Mouse (Mus musculus) neural tube, embryonic 10.5 days (tissue): ENCODE measurements around the gene Safb.

Experiments
- DNase-seq: peaks from one replicate; pipeline ENCODE4 v3.0.0-alpha.2; 2017; ENCODE audit warnings: low spot score; ENCODE audit errors: extremely low spot score

Gene Safb

GRCm38 (mm10) chr17:56560131-56560530 is 24.5 kb upstream of the Safb start:
- no peak for DNase-seq

DNA sequence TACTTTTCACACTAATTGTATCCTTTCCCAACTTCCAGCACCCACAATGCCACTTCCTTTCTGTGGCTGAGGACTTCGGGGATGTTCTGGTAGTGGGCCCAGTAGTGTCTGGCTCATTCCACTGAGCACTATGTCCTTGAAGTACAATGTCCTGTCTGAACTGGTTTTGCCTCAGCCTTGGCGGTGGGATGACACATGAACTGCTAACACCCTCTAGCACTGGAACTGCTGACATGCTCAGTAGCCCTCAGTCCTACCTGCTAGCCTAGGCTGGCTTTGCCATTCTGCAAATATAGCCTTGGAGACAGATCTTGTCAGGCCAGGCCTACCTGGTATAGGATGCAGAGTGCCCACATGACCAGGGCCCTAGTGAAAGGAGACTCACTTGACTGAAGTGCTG is 22.8 kb upstream of the Safb start:
- DNase-seq = no peak

- DNase-seq = no peak
These were observed 18.3 kb upstream of the Safb start for GRCm38 (mm10) chr17:56566293-56566692.

DNA sequence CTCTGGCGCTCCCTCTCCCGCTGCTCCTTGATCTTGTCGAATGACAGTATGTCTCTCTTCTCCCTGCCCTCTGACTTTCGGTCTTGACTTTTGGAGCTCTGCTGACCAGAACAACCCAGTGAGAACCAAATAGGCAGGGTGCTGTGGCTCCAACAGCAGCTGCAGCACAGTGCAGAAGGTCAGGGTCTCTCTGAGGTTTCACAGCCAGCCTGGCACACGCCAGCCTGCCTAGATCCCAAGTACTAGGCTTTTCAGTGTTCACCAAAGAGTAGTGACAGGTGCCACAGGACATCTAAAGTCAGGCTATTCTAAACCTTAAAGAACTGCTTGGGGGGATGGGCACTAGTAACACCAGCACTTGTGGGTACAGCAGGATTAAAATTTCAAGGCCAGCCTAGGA is 17.7 kb upstream of the Safb start:
- DNase-seq = no peak

- DNase-seq = no peak
These were observed 17.3 kb upstream of the Safb start for GRCm38 (mm10) chr17:56567370-56567769.

DNA sequence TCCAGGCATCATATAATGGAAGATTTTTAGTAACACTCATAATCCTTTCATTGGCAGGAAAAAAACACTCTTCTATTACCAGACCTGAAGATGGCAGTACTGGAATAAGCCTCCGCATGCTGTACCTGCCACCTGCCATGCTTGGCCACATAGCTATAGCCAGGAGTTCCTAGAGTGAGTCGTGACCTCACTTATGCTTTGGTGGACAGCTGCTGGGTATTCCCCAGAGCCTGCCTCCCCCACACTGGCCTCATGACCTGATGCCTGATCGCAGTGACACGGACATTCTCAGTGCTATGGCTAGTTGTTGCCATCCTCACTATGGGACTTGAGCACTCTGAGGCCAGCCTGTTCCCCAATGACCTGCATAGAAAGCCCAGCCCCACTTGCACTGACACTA is 14.3 kb upstream of the Safb start:
- DNase-seq = no peak

GRCm38 (mm10) chr17:56572154-56572553 is 12.5 kb upstream of the Safb start:
- DNase-seq = no peak

- no peak for DNase-seq
These were observed 11.7 kb upstream of the Safb start for GRCm38 (mm10) chr17:56572939-56573338.

DNA sequence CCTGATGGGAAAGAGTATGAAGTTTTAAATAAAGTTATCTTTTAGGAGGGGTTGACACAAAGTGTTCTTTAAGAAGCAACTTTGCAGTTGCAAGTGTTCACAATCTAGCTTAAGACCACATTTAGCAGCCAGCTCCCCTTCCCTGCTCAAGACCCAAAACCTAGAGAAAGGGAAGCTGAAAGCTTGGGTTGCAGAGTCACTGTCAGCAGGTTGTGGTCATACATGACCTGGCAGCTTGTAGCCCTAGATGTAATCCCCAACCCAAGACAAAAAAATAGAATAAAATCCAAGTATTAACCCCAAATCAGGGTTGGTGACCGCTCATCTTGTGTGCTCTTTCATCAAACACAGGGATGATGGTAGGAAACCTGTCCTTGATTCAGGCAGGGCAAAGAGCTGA is 1.6 kb upstream of the Safb start:
- no peak for DNase-seq

GRCm38 (mm10) chr17:56583611-56584256 is 891 bp upstream of the Safb start:
- DNase-seq = no peak

GRCm38 (mm10) chr17:56585171-56585821 is 671 bp downstream of the Safb start:
- DNase-seq = peak; percentile 64

- DNase-seq = no peak
These were observed 3.1 kb downstream of the Safb start for GRCm38 (mm10) chr17:56587773-56588172.

GRCm38 (mm10) chr17:56588921-56589320 is 4.3 kb downstream of the Safb start:
- no peak for DNase-seq

DNA sequence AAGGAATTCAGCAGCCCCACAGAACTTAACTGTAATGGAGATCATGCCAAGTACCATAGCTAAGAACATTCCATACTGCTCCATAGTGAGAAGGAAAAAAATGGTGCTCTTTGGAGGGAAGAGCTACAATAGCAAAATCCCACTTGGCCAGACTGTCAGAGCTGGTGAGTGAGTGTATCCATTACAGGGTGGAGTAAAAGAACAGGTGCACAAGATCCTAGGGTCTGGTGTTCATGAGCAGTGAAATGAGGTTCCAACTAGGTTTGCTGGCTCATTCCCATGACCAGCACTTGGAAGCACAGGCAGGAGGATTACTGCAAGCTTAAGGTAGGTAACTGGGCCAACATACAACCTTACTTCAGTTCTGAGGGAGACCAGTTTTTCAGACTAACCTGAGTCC is 7.9 kb downstream of the Safb start:
- DNase-seq = no peak

- DNase-seq = no peak
These were observed 9.1 kb downstream of the Safb start for GRCm38 (mm10) chr17:56593527-56594271.

DNA sequence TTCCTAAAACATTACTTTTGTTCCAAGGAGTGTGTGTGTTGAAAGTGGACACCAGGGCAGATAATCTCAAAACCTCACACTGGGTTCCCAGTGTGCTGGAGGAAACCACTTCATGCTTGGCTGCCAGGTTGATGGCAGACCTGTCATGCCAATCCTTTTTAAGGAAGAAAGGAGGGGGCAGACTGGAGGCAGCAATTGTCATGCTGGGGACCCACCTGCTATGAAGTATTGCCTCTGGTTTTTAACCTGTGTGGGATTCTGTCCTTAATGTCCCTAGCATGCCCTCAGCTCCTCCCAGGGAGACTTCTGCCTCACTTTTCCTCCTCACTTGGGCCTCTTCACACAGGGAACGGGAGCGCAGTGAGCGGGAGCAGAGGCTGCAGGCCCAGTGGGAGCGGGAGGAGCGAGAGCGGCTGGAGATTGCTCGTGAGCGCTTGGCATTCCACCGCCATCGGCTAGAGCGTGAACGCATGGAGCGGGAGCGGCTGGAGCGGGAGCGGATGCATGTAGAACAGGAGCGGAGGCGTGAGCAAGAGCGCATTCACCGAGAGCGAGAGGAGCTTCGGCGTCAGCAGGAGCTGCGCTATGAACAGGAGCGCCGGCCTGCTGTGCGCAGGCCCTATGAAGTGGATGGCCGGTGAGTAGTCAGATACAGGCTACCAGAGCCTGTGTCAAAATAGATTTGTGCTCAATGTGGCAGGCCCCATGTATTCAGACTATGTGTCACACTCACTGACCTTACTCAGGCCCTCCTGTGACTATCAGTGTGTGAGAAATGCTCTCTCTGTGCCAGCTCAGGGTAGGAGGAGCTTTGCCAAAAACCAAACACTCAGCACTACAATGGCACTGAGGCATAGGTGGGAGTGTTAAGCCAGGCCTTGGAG is 18.8 kb downstream of the Safb start:
- DNase-seq = no peak

GRCm38 (mm10) chr17:56604070-56604380 is 19.4 kb downstream of the Safb start:
- no peak for DNase-seq

GRCm38 (mm10) chr17:56604422-56604821 is 19.8 kb downstream of the Safb start:
- no peak for DNase-seq

GRCm38 (mm10) chr17:56605431-56605830 is 20.8 kb downstream of the Safb start:
- no peak for DNase-seq

- no peak for DNase-seq
These were observed 23.0 kb downstream of the Safb start for GRCm38 (mm10) chr17:56607521-56608062.

GRCm38 (mm10) chr17:56608699-56609098 is 24.1 kb downstream of the Safb start:
- no peak for DNase-seq
